Mouse (Mus musculus) CH12.LX (cell line): ENCODE data around the gene Dclk2. TPM values are rescaled to one million over a fixed set of nuclear protein-coding genes. Genes with fewer than 3 reads are reported as not detected.

Experiments used
- DNase-seq: peaks from one replicate; pipeline ENCODE4 v3.0.0-alpha.2; 2013; ENCODE audit errors: extremely low read depth
- H3K27ac ChIP-seq: 2 replicates; pipeline ENCODE4 v1.5.1; 2012; ENCODE audit warnings: low read depth, mild to moderate bottlenecking, control low read depth, moderate library complexity; ENCODE audit not compliant: insufficient read depth
- H3K27me3 ChIP-seq: replicated peaks from 2 replicates; pipeline ENCODE3; 2012; ENCODE audit warnings: inconsistent platforms
- H3K36me3 ChIP-seq, 2 experiments: replicated peaks in 1 of 2; 2 replicates each; pipeline versions ENCODE3 to v1.6.1; 2012; ENCODE audit warnings: inconsistent platforms in 1 of 2, low read length in 1 of 2, mild to moderate bottlenecking in 1 of 2, mixed read lengths in 1 of 2, moderate library complexity in 1 of 2; ENCODE audit not compliant: control insufficient read depth in 1 of 2, insufficient read depth in 1 of 2
- H3K4me1 ChIP-seq, 2 experiments: 2 replicates each; pipeline ENCODE4 v1.6.1; 2012; ENCODE audit warnings: inconsistent platforms in 1 of 2, moderate library complexity in 1 of 2; ENCODE audit not compliant: insufficient read depth in 2 of 2, control insufficient read depth in 1 of 2
- H3K4me2 ChIP-seq: 2 replicates; pipeline ENCODE4 v1.6.1; 2012; ENCODE audit warnings: low read depth, mild to moderate bottlenecking, control low read depth; ENCODE audit not compliant: poor library complexity, insufficient read depth, severe bottlenecking
- H3K4me3 ChIP-seq, 3 experiments: fragments of 150-350 bp in 1 of 3; sonication (generic) in 1 of 3; replicated peaks in 1 of 3; 2 replicates each; pipeline versions ENCODE3 to v1.5.1; 2011 to 2012; ENCODE audit warnings: low read depth in 2 of 3, low read length in 2 of 3, mild to moderate bottlenecking in 2 of 3, moderate library complexity in 2 of 3, control low read depth in 1 of 3, improper control_type of control experiment in 1 of 3, inconsistent platforms in 1 of 3, mixed read lengths in 1 of 3; ENCODE audit not compliant: poor library complexity in 1 of 3
- H3K79me2 ChIP-seq: replicated peaks from 2 replicates; pipeline ENCODE4 v1.6.1; 2012; ENCODE audit warnings: mild to moderate bottlenecking, moderate library complexity; ENCODE audit not compliant: control insufficient read depth, poor library complexity, insufficient read depth, severe bottlenecking; ENCODE audit errors: extremely low read depth
- H3K9ac ChIP-seq: 2 replicates; pipeline ENCODE4 v1.6.1; 2012; ENCODE audit warnings: low read depth, mild to moderate bottlenecking, control low read depth, moderate library complexity; ENCODE audit not compliant: insufficient read depth
- H3K9me3 ChIP-seq: replicated peaks from 2 replicates; pipeline ENCODE3; 2012; ENCODE audit warnings: low read length, inconsistent platforms, mixed read lengths
- BHLHE40 ChIP-seq: IDR thresholded peaks from 2 replicates; pipeline ENCODE4 v1.6.1; 2011; ENCODE audit warnings: mild to moderate bottlenecking, low read depth, low read length, improper control_type of control experiment
- CHD1 ChIP-seq: IDR thresholded peaks from 2 replicates; pipeline ENCODE4 v1.6.1; 2012; ENCODE audit warnings: low read depth, low read length, improper control_type of control experiment, inconsistent platforms
- E2F4 ChIP-seq: IDR thresholded peaks from 2 replicates; pipeline ENCODE4 v1.6.1; 2011; ENCODE audit warnings: low read depth, low read length, improper control_type of control experiment; ENCODE audit not compliant: insufficient replicate concordance
- JUN ChIP-seq: IDR thresholded peaks from 2 replicates; pipeline ENCODE4 v1.6.1; 2011; ENCODE audit warnings: low read depth, mild to moderate bottlenecking, low read length, improper control_type of control experiment, moderate library complexity; ENCODE audit not compliant: insufficient read depth
- MAFK ChIP-seq: IDR thresholded peaks from 2 replicates; pipeline ENCODE4 v1.6.1; 2011; ENCODE audit warnings: low read length, improper control_type of control experiment; ENCODE audit not compliant: insufficient replicate concordance
- MAZ ChIP-seq: IDR thresholded peaks from 2 replicates; pipeline ENCODE4 v1.6.1; 2012; ENCODE audit warnings: low read depth, mild to moderate bottlenecking, inconsistent platforms, low read length, improper control_type of control experiment, moderate library complexity
- MEF2A ChIP-seq: IDR thresholded peaks from 2 replicates; pipeline ENCODE4 v1.6.1; 2014; ENCODE audit warnings: low read depth, mild to moderate bottlenecking, inconsistent platforms, low read length, improper control_type of control experiment, borderline replicate concordance
- MXI1 ChIP-seq: IDR thresholded peaks from 2 replicates; pipeline ENCODE4 v1.6.1; 2011; ENCODE audit warnings: mild to moderate bottlenecking, low read depth, low read length, improper control_type of control experiment
- MYC ChIP-seq: IDR thresholded peaks from 2 replicates; pipeline ENCODE4 v1.6.1; 2011; ENCODE audit warnings: low read depth, mild to moderate bottlenecking, improper control_type of control experiment, low read length
- NELFE ChIP-seq: IDR thresholded peaks from 2 replicates; pipeline ENCODE4 v1.6.1; 2011; ENCODE audit warnings: low read depth, low read length, improper control_type of control experiment
- PAX5 ChIP-seq: IDR thresholded peaks from 2 replicates; pipeline ENCODE4 v1.6.1; 2012; ENCODE audit warnings: low read length, inconsistent platforms, mixed read lengths
- POLR2A ChIP-seq: IDR thresholded peaks from 2 replicates; pipeline ENCODE4 v1.6.1; 2011; ENCODE audit warnings: low read depth, mild to moderate bottlenecking, improper control_type of control experiment, low read length
- RAD21 ChIP-seq: IDR thresholded peaks from 2 replicates; pipeline ENCODE4 v1.6.1; 2011; ENCODE audit warnings: low read depth, mild to moderate bottlenecking, low read length, improper control_type of control experiment, moderate library complexity
- RCOR1 ChIP-seq: conservative IDR thresholded peaks from 2 replicates; pipeline ENCODE4 v1.6.1; 2012; ENCODE audit warnings: low read depth, mild to moderate bottlenecking, inconsistent platforms, low read length, improper control_type of control experiment
- SMC3 ChIP-seq: IDR thresholded peaks from 2 replicates; pipeline ENCODE4 v1.6.1; 2011; ENCODE audit warnings: low read depth, low read length, improper control_type of control experiment
- UBTF ChIP-seq: IDR thresholded peaks from 2 replicates; pipeline ENCODE4 v1.6.1; 2012; ENCODE audit warnings: low read depth, mild to moderate bottlenecking, inconsistent platforms, low read length, improper control_type of control experiment, moderate library complexity
- USF2 ChIP-seq: conservative IDR thresholded peaks from 2 replicates; pipeline ENCODE4 v1.6.1; 2011; ENCODE audit warnings: low read depth, low read length, improper control_type of control experiment
- ZKSCAN1 ChIP-seq: IDR thresholded peaks from 2 replicates; pipeline ENCODE4 v1.6.1; 2012; ENCODE audit warnings: low read depth, inconsistent platforms, low read length, improper control_type of control experiment, borderline replicate concordance
- ZMIZ1 ChIP-seq: IDR thresholded peaks from 2 replicates; pipeline ENCODE4 v1.6.1; 2012; ENCODE audit warnings: low read depth, mild to moderate bottlenecking, inconsistent platforms, low read length, improper control_type of control experiment
- dilution Hi-C: fragments of 300-500 bp; cut with MboI; formaldehyde crosslinking; loops from 2 replicates; pipeline ENCODE4 v1.14.3; 2020; ENCODE audit warnings: low sequenced_read_pairs; ENCODE audit not compliant: extremely low pct_unique_long_range_greater_than_20kb, extremely low pct_ligation_motif_present
- in situ Hi-C: fragments of 300-500 bp; cut with MboI; formaldehyde crosslinking; loops from 3 replicates; pipeline ENCODE4 v1.14.3; 2019; ENCODE audit warnings: low sequenced_read_pairs, low pct_ligation_motif_present, low pct_unique_long_range_greater_than_20kb, mixed read lengths
- polyA plus RNA-seq: library from polyadenylated mRNA; unstranded; fragments of >175 nt; gene quantifications from 2 replicates; pipeline ENCODE4 v1.2.1, GENCODE M21; 2012; ENCODE audit warnings: low read depth; ENCODE audit not compliant: insufficient read length
- total RNA-seq, 2 experiments: library from RNA; depleted of rRNA; stranded (reverse); fragments of 300-350 nt in 1 of 2; fragments of >200 nt in 1 of 2; gene quantifications; 2 replicates each; pipeline ENCODE4 v1.2.3; 2012 to 2014

Dclk2 gene
- total and polyA plus RNA-seq, 3 experiments: 0.93 to 2.0 (median 1.0) TPM

DNA sequence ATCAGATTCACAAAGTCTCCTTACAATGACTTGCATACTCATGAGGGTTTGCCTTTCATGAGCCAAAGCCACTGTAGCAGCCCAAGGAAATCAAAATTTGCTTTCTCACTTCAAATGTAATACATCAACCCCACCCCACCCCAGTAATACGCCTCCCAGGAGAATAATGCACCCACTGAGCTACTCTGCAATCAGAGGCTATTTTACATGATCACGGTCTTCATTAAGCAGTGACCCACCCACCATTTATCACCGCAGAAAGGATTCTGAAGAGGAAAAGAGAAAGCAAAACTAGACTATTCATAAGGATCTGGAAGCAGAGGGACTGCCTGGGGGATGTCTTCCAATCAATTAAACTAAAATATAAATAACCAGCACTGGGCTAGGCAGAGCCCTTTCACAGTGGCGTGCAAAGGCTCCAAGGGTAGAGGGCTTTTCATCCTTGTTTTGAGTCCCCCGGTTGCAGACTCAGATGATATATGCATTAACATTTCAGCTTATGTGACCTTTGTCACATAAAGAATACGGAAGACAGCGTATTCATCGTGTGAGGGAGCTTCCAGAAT lies 62.7 kb downstream of the Dclk2 start:
- Histone ChIP-seq H3K27ac (no peak overlapping the region), H3K27me3 (no peaks in the 10 kb centered on the region), H3K79me2 (no peaks in the 10 kb centered on the region), H3K4me3 (no peak overlapping the region), H3K9me3 (no peaks in the 10 kb centered on the region), H3K9ac (no peak overlapping the region), H3K4me2 (no peak overlapping the region), H3K36me3 (no peaks in the 10 kb centered on the region), H3K4me1 (no peaks in the 10 kb centered on the region)
- TF ChIP-seq BHLHE40 (no peak), USF2 (no peak), MYC (no peak), POLR2A (no peak), MEF2A (no peak)
- dilution Hi-C loops (no loop called here), in situ Hi-C loops (no loop called here)
- no peak for DNase-seq

DNA sequence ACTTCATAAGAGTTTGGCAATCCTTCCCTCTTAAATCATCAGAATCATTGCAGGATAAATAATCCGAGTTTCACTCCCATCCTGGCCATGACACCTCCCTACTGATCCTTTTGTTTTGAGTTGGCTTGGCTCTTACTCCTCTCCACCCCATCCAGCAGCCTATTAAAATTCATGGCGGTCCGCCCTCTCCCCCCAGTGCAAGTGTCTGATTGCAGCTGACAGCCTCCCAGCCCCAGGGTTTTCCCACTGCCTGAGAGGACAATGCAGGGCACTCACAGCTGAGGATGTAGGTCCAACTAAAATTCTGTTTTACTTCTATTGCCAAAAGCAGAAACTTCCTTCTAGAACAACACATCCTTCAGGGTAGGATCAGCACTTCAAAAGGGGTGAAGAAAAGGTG lies 67.8 kb downstream of the Dclk2 start:
- Histone ChIP-seq H3K9me3 (no peaks in the 10 kb centered on the region), H3K27ac (no peak overlapping the region), H3K9ac (no peak overlapping the region), H3K4me1 (no peaks in the 10 kb centered on the region), H3K27me3 (no peaks in the 10 kb centered on the region), H3K4me3 (no peak overlapping the region), H3K36me3 (no peaks in the 10 kb centered on the region), H3K79me2 (no peaks in the 10 kb centered on the region), H3K4me2 (no peak overlapping the region)
- in situ Hi-C loops (no loop called here), dilution Hi-C loops (no loop called here)
- TF ChIP-seq PAX5 (no peak), CHD1 (no peak), UBTF (no peak), MAZ (no peak), MXI1 (no peak), RAD21 (no peak), MEF2A (no peak), JUN (no peak), USF2 (no peak), SMC3 (no peak), MAFK (no peak), ZKSCAN1 (no peak), ZMIZ1 (no peak), E2F4 (no peak), NELFE (no peak), RCOR1 (no peak)
- no peak for DNase-seq
